Mouse (Mus musculus): ENCODE measurements around the gene Aup1.

Gene Aup1

GRCm38 (mm10) chr6:83031921-83032590 lies 22.3 kb upstream of the Aup1 start:
- DNase-seq: no peak

GRCm38 (mm10) chr6:83032769-83033191 lies 21.5 kb upstream of the Aup1 start:
- no peak for DNase-seq

GRCm38 (mm10) chr6:83033249-83034185 lies 20.8 kb upstream of the Aup1 start, which contains the start of the genes Dok1 and Loxl3:
Gene Dok1 (minus strand): TSS chr6:83033471.
Gene Loxl3 (plus strand): TSS chr6:83034173.
- no peak for DNase-seq

DNA sequence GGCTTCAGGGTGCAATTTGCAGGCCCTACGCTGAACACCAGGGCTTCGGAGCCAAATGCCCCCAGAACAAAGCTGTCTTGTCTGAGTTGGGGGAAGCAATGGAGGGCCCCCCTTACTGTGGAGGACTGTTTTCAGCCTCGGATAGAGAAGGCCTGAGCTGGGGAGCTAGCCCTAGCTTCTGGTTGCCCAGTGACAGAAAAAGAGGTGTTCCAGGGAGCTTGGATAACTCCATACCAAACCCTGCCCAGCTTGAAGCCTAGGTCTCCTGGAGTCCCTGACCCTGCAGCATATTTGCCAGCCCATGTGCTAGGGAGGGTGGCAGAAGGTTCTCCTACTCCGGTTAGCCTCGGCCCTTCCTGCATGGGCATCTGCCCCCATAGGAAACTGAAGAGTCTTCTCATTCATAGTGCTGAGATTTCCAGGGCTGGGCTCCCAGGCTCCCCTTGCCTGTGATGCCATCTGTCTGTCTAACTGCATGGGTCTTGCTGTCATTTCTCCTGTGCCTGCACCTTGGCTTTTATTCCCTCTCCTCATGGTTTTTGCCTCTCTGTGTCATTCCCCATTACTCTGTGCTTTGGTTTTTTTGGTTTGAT lies 19.8 kb upstream of the Aup1 start:
- DNase-seq: no peak

- DNase-seq: no peak
These were observed 17.1 kb upstream of the Aup1 start for GRCm38 (mm10) chr6:83037188-83037587.

DNA sequence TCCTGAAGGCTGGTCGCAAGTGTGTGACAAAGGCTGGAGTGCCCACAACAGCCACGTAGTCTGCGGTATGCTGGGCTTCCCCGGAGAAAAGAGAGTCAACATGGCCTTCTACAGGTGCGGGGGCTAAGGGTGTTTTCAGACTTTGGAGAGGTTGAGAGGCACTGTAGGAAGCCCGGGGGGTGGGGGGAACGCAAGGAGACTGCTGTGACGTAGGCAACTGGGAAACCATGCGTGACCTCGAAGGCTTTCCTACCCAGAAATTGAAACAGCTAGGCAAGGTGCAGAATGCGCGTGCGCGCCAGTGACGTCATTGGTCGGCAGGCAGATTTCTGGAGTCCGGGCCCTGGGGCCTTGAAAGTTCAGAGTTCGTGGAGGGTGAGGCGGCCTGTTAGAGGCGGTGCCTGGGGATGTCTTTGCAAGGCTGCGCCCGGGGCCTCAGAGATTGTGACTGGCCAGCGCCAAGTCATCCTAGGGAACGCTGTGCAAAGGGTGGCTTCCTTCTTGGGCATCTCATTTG lies 15.8 kb upstream of the Aup1 start:
- peak; percentile 85 for DNase-seq

- no peak for DNase-seq
These were observed 13.7 kb upstream of the Aup1 start for GRCm38 (mm10) chr6:83040601-83041000.

- DNase-seq: no peak
These were observed 10.8 kb upstream of the Aup1 start for GRCm38 (mm10) chr6:83043561-83043960.

DNA sequence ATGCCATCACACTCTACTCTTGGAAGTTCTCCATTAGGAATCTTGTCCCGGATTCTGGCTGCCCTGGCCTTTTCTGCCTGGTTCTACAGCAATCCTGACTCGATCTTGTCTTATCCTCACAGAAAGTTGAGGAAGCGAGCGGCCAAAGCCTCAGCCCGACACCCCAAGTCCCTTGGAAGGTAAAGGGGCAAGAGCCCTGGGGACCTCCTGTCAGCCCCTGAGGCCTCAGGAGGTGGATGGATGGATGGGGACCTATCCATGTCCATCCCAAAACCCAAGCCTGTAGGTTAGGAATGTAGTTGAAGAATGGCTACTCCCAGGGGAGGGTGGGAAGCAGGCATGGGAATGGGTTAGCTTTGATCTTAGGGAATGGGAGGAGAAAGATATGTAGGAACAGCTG lies 10.3 kb upstream of the Aup1 start:
- no peak for DNase-seq

DNA sequence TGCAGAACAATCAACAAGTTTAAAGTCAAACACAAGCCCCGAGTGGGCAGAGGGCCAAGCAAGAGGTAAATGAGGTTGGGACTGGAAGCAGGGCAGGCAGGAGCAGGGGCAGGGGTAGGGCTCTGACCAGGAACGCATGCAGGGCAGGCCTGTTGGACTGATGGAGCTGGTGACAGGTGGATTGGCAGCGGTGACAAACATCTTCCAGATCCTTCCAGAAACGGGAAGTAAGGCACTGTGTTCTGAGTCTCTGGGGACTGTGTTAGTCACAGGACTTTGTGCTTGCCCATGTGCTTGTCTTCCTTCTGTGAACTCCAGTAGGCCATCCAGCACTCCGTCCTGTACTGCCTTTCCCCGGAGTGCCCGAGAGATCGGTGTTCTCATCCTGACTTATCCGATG lies 9.6 kb upstream of the Aup1 start:
- DNase-seq: no peak

DNA sequence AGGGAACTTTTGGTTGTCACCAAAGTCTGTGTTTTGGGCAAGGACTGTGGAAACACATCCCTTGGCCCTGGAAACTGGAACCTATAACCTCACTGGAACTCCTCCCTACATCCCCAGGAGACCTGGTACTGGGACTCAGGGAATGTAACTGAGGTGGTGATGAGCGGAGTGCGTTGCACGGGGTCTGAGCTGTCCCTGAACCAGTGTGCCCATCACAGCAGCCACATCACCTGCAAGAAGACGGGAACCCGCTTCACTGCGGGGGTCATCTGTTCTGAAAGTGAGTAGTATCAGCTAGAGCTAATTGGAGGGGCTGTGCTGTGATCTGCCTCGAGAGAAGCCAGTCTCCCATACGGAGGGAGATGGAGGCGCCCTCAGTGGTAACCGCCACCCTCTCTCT lies 5.0 kb upstream of the Aup1 start:
- no peak for DNase-seq

GRCm38 (mm10) chr6:83053136-83053960 lies 973 bp upstream of the Aup1 start:
- DNase-seq: peak; percentile 48

DNA sequence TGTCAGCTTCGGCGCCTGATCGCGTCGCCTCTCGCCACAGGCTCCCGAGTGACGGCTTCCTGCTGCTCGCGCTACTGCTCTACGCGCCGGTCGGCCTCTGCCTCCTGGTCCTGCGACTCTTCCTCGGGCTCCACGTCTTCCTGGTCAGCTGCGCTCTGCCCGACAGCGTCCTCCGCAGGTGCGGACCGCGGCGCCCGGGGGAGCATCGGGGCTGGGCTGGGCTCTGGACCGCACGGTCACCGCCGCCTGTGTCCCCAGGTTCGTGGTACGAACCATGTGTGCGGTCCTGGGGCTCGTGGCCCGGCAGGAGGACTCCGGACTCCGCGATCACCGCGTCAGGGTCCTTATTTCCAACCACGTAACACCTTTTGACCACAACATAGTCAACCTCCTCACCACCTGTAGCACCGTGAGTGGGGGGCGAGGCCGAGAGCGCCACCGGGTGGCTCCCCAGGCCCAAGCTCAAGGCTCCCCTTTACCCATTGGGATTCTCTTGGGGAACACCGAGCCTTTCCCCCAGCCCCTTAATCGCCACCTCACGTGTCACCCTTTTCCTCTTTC lies 630 bp downstream of the Aup1 start, which contains the start of gene Htra2:
TSS of gene Htra2 (minus strand) at position 403 of the 561 bp plus-strand sequence.
- DNase-seq: no peak

DNA sequence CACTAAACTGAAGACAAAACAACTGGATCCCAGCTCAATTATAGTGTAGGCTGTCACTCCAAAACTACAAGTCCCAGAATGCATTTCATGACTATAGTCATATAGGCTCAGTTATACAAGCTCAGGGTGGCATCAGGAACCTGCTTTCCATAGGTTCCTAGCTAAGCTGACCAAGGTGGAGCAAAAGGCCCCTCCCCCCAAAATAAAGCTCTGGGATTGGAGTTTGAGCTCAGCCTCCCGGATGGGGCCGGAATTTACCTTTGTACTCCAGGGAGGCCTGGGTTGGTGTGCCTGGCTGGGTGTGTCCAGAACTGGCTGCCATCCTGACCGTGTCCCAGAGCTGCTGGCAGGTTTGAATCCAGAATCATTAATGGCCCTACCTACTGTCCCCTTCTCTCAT lies 3.5 kb downstream of the Aup1 start, which contains the start of gene Dqx1:
TSS of gene Dqx1 (plus strand) at position 55 of the 400 bp plus-strand sequence.
- peak; percentile 38 for DNase-seq

- DNase-seq: no peak
These were observed 4.4 kb downstream of the Aup1 start for GRCm38 (mm10) chr6:83058725-83059124.

DNA sequence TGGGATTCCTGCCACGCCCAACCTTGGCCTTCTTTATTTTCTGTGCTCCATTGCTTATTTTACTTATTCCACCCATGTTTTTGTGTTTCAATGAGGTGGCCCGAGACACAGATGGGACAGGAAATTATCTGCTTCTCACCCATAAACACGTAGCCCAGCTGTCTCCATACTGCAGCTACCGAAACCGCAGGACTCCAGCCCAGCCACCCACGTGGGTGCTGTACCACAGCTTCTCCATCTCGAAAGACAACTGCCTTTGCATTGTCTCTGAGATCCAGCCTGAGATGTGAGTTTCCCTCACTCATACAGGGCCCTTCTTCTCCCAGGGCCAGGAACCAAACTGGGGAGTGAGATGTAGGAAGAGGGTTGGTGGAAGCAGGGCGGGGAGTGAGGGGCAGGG lies 11.7 kb downstream of the Aup1 start:
- DNase-seq: no peak

DNA sequence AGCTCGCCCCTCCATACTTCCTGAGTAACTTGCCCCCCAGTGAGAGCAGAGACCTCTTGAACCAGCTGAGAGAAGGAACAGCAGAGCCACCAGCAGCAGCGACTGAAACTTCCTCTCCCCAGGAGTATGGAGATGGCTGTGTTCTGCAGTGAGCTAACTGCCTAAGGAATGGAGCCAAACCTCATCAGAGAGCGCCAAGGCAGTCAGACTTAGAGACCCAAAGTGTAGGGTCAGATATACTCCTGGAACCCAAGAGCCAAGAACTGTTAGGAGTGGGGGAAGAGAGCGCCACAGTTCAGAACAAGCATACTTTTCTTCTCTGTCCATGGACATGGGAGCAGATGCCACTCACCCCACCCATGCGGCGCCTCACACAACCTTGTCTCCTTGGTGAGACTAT lies 12.1 kb downstream of the Aup1 start:
- DNase-seq: no peak

DNA sequence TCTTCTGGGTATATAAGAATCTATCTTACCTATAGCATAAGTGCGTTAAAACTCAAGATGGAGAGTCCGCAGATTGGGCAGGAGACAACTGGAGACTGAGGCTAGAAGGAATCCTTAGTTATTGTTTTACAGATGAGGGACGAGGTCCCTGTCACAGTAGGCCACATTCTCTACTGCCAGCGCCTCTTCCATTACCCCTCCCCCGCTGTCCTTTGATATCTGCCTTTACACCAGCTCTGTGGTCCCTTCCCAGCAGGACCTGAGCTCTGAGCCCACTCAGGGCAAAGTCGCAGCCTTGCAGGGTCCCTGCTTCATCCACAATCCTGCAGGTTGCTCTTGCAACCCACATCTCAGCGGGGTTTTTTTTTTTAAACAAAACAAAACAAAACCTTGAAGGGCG lies 13.9 kb downstream of the Aup1 start:
- DNase-seq: no peak

- no peak for DNase-seq
These were observed 14.6 kb downstream of the Aup1 start for GRCm38 (mm10) chr6:83068706-83069487.

- no peak for DNase-seq
These were observed 15.3 kb downstream of the Aup1 start for GRCm38 (mm10) chr6:83069488-83070246.

- DNase-seq: no peak
These were observed 15.8 kb downstream of the Aup1 start, which contains the start of gene Tlx2 for GRCm38 (mm10) chr6:83070247-83070310. Gene Tlx2 (minus strand): TSS chr6:83070293.

Data from cerebellum, adult 11-12 months (tissue).